Mouse (Mus musculus) ES-E14 (cell line): Measurements from ENCODE around the gene Rab2b.

ENCODE experiments used
- CHD2 ChIP-seq: IDR thresholded peaks from 2 replicates; pipeline ENCODE4 v1.6.1; 2014; ENCODE audit warnings: mild to moderate bottlenecking, low read depth, low read length, inconsistent platforms
- MAFK ChIP-seq: IDR thresholded peaks from 2 replicates; pipeline ENCODE4 v1.6.1; 2014; ENCODE audit warnings: mild to moderate bottlenecking, low read depth, low read length, inconsistent platforms; ENCODE audit not compliant: insufficient read depth

DNA sequence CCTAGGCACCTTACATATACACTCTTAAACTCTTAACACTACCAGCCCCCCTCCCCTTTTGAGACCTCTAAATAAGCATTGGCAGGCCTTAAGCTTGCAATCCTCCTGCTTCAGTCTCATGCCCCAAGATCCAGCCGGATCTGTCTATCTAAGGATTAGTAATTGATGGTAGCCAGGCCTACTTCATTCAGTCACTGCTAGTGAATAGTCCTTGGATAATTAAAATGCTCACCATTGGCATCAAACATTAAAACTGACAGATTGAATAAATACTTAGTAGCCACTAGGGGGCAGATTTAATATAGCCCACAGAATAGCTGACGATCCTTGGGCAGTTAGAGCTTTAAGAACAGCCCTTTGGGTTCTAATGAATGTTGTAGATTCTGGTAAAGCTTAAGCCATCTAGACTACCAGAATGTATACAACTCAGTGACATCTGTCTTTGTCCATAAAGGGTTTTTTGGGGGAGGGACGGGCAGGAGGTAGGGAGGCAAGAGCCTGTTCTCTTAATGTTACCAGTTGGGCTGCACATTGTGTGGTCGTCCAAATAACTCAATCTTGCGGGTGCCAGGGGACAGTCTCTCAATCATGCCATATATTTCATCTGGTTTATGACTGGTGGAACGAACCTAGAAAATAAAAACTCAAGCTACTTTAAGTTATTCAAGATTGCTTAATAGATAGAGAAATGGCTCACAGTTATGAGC lies 16.4 kb upstream of the Rab2b start:
- TF ChIP-seq CHD2 (no peak), MAFK (no peak)
